Mouse (Mus musculus) G1E-ER4 (cell line): ENCODE data around the gene Lrrc4c. TPM values are rescaled to one million over a fixed set of nuclear protein-coding genes. Genes with fewer than 3 reads are reported as not detected.

Source experiments
- GATA1 ChIP-seq: IDR thresholded peaks from one replicate; pipeline ENCODE4 v1.8.0; 2012; ENCODE audit warnings: low read length, inconsistent platforms
- polyA plus RNA-seq: library from polyadenylated mRNA; stranded (reverse); fragments of >175 nt; gene quantifications from 2 replicates; pipeline ENCODE4 v1.2.3, GENCODE M21; 2012

The Lrrc4c gene
- polyA plus RNA-seq, 1 experiment, result not detected

DNA sequence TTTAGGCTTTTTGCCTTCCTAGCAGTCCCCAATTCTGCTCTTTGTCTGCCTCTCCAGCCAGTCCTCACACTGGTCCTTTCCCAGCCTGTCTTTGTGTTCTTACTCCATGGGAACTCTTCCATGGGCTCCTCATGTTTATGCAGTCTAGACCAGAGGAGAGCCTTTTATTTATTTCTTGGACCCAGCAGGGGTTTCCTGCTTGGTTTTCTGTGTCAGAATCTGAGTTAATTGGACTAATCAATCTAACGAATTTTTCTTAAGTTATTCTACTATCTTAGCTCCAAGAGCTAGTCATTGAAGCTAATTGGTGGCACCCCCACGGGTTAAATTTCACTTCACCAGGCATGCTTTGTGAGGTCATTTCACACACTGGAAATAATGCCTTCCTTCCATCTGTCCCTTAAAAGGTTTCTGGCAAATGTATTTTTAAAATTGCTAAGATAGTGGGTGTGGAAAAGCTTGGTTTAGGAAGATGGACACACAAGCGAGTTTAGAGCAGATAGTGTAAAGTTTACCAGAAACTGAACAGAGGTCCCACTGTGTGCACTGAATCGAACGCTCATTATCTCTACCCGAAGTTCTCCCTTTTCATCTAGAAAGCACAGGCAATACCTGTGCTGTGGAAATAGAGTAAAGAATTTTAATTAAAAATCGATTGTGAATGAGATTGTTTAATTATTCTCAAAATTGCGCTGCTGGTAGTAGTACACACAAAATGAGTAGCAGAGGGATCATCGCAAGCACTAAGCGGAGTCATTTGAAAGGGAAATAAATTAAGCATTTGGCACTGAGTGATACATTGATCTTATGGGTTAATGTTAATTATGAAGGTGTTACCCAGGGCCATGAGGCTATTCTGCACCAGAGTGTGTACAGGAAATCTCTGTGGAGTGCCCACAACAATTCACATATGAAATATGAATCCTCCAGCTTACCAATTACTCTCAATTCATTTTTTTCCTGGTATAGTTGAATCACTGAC, 1226.0 kb downstream of the Lrrc4c start:
- no peak for TF ChIP-seq GATA1

GRCm38 (mm10) chr2:97544673-97545071, 1226.7 kb downstream of the Lrrc4c start:
- TF ChIP-seq GATA1, result no peak

- no peak for TF ChIP-seq GATA1
Observed at GRCm38 (mm10) chr2:97545946-97546345, 1228.0 kb downstream of the Lrrc4c start.

DNA sequence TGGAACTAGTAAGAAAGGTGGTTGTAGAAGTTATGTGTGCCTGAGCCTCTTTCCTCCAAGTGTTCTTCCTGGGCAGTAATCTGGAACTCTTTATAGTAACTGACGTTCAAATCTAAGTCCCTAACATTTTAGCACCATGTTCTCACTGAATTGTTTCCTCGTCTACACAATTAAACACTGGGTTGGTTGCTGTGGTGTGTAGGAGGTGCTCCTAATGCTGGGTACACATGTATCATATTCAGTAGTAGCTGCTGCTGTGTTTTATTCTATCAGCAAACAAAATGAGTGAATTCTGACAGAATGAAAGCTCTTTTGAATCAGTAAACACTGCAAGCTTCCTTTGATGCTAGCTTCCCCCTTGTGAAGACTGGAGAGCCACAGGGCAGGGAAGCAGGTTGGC, 1246.5 kb downstream of the Lrrc4c start:
- no peak for TF ChIP-seq GATA1

- TF ChIP-seq GATA1, result no peak
Observed at GRCm38 (mm10) chr2:97568954-97569353, 1251.0 kb downstream of the Lrrc4c start.

- no peak for TF ChIP-seq GATA1
Observed at GRCm38 (mm10) chr2:97574921-97575320, 1257.0 kb downstream of the Lrrc4c start.

DNA sequence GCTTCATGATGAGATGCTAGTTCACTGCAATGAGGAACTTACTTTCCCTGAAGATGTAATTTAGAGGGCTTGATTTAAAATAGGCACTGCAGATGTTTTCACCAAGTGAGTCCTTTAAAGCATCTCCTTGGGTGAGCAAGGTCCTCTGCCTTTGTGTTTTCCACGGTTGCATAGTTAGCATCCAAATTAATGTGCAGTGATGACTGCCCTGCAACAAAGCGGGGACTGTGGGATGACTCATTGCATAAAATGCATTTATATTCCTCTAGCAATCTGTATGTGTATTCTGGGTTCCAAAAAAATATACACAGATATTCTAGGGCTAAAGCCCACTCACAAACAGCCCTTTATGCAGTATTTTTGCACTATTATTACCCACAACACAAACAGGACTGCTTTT, 1263.2 kb downstream of the Lrrc4c start:
- no peak for TF ChIP-seq GATA1

GRCm38 (mm10) chr2:97586322-97586721, 1268.4 kb downstream of the Lrrc4c start:
- no peak for TF ChIP-seq GATA1

- TF ChIP-seq GATA1, result no peak
Observed at GRCm38 (mm10) chr2:97590563-97590962, 1272.6 kb downstream of the Lrrc4c start.

DNA sequence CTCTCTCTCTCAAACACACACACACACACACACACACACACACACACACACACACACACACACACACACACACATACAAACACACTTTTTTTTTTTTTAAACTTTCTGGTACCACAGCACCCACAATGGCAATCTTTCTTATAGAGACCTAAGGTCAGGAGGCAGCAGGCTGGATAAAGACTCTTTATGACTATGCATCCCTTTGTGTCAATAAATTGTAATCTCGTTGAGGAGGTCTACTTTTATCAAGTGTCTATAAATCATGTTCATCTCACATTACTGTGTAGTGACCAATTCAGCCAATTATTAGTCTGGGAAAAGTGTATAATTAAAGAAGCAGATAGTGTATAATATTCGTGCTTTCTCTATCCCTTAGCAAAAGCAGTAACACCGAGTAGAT, 1286.2 kb downstream of the Lrrc4c start:
- TF ChIP-seq GATA1, result no peak

DNA sequence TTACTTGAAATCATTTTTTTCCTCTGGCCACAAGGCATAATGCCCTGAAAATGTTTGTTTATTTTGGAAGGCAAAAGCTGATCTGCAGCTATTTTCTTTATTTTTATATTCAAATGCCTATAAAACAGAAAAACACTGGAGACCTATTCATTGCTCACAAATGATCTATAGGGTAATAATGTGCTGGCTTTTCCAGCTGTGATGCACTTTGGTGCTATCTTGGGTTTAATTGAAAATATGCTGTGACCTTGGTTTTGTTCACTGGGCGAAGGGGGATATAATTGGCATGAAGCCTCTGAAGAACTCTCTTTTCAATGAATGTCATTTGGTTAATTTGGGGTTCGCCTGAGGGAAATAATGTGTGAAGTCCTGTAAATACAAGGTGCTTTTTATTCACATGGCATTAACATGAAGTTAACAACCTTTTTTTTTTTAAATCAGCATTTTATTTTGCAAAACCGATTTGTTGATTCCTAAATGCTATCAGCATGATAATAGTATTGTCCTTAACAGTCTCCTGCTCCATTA, 1286.8 kb downstream of the Lrrc4c start:
- no peak for TF ChIP-seq GATA1

- TF ChIP-seq GATA1, result no peak
Observed at GRCm38 (mm10) chr2:97609436-97609835, 1291.5 kb downstream of the Lrrc4c start.

GRCm38 (mm10) chr2:97610566-97610965, 1292.6 kb downstream of the Lrrc4c start:
- TF ChIP-seq GATA1, result no peak

GRCm38 (mm10) chr2:97614724-97615123, 1296.8 kb downstream of the Lrrc4c start:
- TF ChIP-seq GATA1, result no peak

DNA sequence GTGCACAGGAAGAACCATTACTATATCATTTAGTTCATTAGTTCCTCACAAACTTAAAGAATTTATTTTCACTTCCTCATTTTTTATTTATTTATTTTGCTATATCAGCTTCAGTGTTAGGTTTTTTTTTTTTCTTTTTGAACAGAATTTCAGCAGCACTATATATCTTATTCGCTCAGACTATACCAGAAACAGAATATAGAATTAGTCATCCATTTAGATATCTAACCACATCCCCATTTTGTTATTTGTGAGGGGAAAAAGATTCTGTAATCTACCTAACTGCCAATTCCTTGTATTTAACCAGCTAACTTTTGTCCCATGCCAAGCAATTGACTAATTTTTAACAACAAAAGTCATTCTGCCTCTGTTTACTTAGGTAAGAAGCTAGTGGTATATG, 1300.6 kb downstream of the Lrrc4c start:
- no peak for TF ChIP-seq GATA1

GRCm38 (mm10) chr2:97639941-97640340, 1322.0 kb downstream of the Lrrc4c start:
- TF ChIP-seq GATA1, result no peak

DNA sequence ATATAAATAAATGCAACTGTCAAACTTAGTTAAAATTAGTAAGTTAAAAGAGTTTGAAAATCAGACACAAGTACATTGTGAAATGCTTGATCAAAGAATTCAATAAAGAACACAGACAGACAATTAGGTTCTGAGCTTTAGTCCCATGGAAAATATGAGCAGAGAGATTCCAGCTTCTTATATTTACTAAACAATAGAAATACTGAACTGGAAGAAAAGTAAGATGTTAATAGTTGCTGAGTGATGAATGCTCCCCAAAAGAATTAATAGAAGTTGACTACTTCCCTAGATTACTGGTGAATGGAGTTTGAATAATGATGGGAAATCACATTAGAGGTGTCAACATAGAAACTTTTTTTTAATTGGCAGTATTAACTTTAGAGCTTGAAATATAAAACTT, 1323.7 kb downstream of the Lrrc4c start:
- TF ChIP-seq GATA1, result no peak
